Mouse (Mus musculus) naive thymus-derived CD4-positive, alpha-beta T cell, adult 5 months (primary cell): Measurements from ENCODE around the gene Dgkq. TPM values are rescaled to one million over a fixed set of nuclear protein-coding genes. Genes with fewer than 3 reads are reported as not detected.

ENCODE experiments used
- polyA plus RNA-seq: library from polyadenylated mRNA; unstranded; fragments of 100-300 nt; shearing (Covaris generic); gene quantifications from one replicate; pipeline ENCODE4 v1.2.1, GENCODE M21; 2017

Gene Dgkq
- polyA plus RNA-seq, result 24.7 TPM

GRCm38 (mm10) chr5:108668977-108669936 lies at the start of gene Dgkq:
TSS of gene Dgkq (minus strand) at chr5:108669672.

GRCm38 (mm10) chr5:108692271-108692670 lies 22.8 kb upstream of the Dgkq start, which contains the start of gene Fgfrl1:
TSS of gene Fgfrl1 (plus strand) at chr5:108692382.

GRCm38 (mm10) chr5:108675251-108675816 lies 5.9 kb upstream of the Dgkq start, which contains the start of gene Slc26a1:
TSS of gene Slc26a1 (minus strand) at chr5:108675569.

GRCm38 (mm10) chr5:108659698-108660631 lies 9.5 kb downstream of the Dgkq start, which contains the start of gene Idua:
TSS of gene Idua (plus strand) at chr5:108660331.

GRCm38 (mm10) chr5:108629634-108630483 lies 39.6 kb downstream of the Dgkq start, which contains the start of the genes Gak and Tmem175:
TSS of gene Gak (minus strand) at chr5:108629755.
TSS of gene Tmem175 (plus strand) at chr5:108629770.

Other genes with a start within 250 kb of the Dgkq start
- 89.3 TPM for gene Atp5k, start 235.2 kb downstream of the Dgkq start, polyA plus RNA-seq
- gene Mfsd7a, start 220.8 kb downstream of the Dgkq start, polyA plus RNA-seq, result not detected
- 13.3 TPM for gene Pcgf3, start 208.4 kb downstream of the Dgkq start, polyA plus RNA-seq
- not detected for gene Cplx1, start 119.6 kb downstream of the Dgkq start, polyA plus RNA-seq
- gene Gak, start 39.9 kb downstream of the Dgkq start, polyA plus RNA-seq, result 210 TPM
- gene Tmem175, start 39.9 kb downstream of the Dgkq start, polyA plus RNA-seq, result 22.5 TPM
- 31.0 TPM for gene Idua, start 9.3 kb downstream of the Dgkq start, polyA plus RNA-seq
- gene Slc26a1, start 5.9 kb upstream of the Dgkq start, polyA plus RNA-seq, result 0.11 TPM
- 6.1 TPM for gene Fgfrl1, start 22.7 kb upstream of the Dgkq start, polyA plus RNA-seq
- gene Rnf212, start 105.3 kb upstream of the Dgkq start, polyA plus RNA-seq, result not detected
- gene Tmed11, start 125.7 kb upstream of the Dgkq start, polyA plus RNA-seq, result not detected
- not detected for gene Vmn2r8, start 139.2 kb upstream of the Dgkq start, polyA plus RNA-seq
- 0.05 TPM for gene Vmn2r9, start 182.9 kb upstream of the Dgkq start, polyA plus RNA-seq